Mouse (Mus musculus) liver, embryonic 14.5 days (tissue): ENCODE measurements at regions not wholly inside any gene's neighbourhood (a gene's known extent, or its start where the extent isn't known, plus 50 kb on each side); places are given as distances from the start of the nearest gene placed in this dataset.

ENCODE experiments used
- ATAC-seq: fragments of 200-750 bp; cut with Nextera tagmentation; 2 replicates; pipeline ENCODE4 v1.8.0; 2017; ENCODE audit warnings: moderate number of reproducible peaks, mild to moderate bottlenecking, moderate library complexity; ENCODE audit not compliant: insufficient read depth
- DNase-seq, 3 experiments: peaks; one replicate each; pipeline ENCODE4 v3.0.0-alpha.2; 2012 to 2013; ENCODE audit warnings: low read depth in 3 of 3, low spot score in 3 of 3
- H3K27ac ChIP-seq: fragments of 300-500 bp; sonication (generic); 2 replicates; pipeline ENCODE4 v1.5.1; 2014; ENCODE audit warnings: moderate library complexity, mild to moderate bottlenecking, control low read depth, inconsistent platforms
- H3K27me3 ChIP-seq: fragments of 300-500 bp; sonication (generic); 2 replicates; pipeline ENCODE4 v1.6.1; 2014; ENCODE audit warnings: mild to moderate bottlenecking, low read length, moderate library complexity; ENCODE audit not compliant: control insufficient read depth, insufficient read depth
- H3K36me3 ChIP-seq: fragments of 300-500 bp; sonication (generic); replicated peaks from 2 replicates; pipeline ENCODE4 v1.6.1; 2014; ENCODE audit warnings: low read depth; ENCODE audit not compliant: control insufficient read depth, insufficient read depth
- H3K4me1 ChIP-seq, 2 experiments: fragments of 200-500 bp in 1 of 2; fragments of 300-500 bp in 1 of 2; sonication (generic) in 1 of 2; replicated peaks; 2 replicates each; pipeline ENCODE4 v1.6.1; 2012 to 2014; ENCODE audit warnings: antibody characterized with exemption in 1 of 2, inconsistent platforms in 1 of 2, low read length in 1 of 2; ENCODE audit not compliant: control insufficient read depth in 2 of 2, insufficient read depth in 2 of 2
- H3K4me2 ChIP-seq: fragments of 300-500 bp; sonication (generic); 2 replicates; pipeline ENCODE4 v1.6.1; 2014; ENCODE audit warnings: low read depth, mild to moderate bottlenecking, control low read depth, moderate library complexity
- H3K4me3 ChIP-seq, 2 experiments: fragments of 200-500 bp in 1 of 2; fragments of 300-500 bp in 1 of 2; sonication (generic) in 1 of 2; 2 replicates each; pipeline ENCODE4 v1.5.1; 2012 to 2014; ENCODE audit warnings: low read depth in 2 of 2, low read length in 2 of 2, mild to moderate bottlenecking in 2 of 2, control low read depth in 1 of 2, inconsistent platforms in 1 of 2, moderate library complexity in 1 of 2; ENCODE audit not compliant: insufficient read depth in 1 of 2
- H3K9ac ChIP-seq: fragments of 300-500 bp; sonication (generic); replicated peaks from 2 replicates; pipeline ENCODE4 v1.6.1; 2014; ENCODE audit warnings: mild to moderate bottlenecking, control low read depth, moderate library complexity
- H3K9me3 ChIP-seq: fragments of 300-500 bp; sonication (generic); 2 replicates; pipeline ENCODE4 v1.6.1; 2016; ENCODE audit warnings: low read length, mixed read lengths; ENCODE audit not compliant: control insufficient read depth
- CTCF ChIP-seq: IDR thresholded peaks from 2 replicates; pipeline ENCODE4 v1.5.1; 2016; ENCODE audit warnings: antibody characterized with exemption, low read depth, control low read depth
- EP300 ChIP-seq: IDR thresholded peaks from 2 replicates; pipeline ENCODE4 v1.6.1; 2016; ENCODE audit warnings: antibody characterized with exemption, low read depth
- WGBS: fragments of 180-500 bp; shearing (Covaris S2); extraction: QIAGEN DNeasy Blood & Tissue Kit; methylation state at CpG from one replicate; pipeline ENCODE4 v1.1.7; 2014; ENCODE audit not compliant: insufficient replicate concordance; 5-methylcytosine and 5-hydroxymethylcytosine counted together

GRCm38 (mm10) chr14:61708331-61708730 is 101.1 kb downstream of the Kcnrg start:
- Histone ChIP-seq H3K36me3 (no peaks in the 10 kb centered on the region), H3K4me1 (no peaks in the 10 kb centered on the region), H3K27ac (no peak overlapping the region), H3K4me3 (no peak overlapping the region), H3K9ac (no peak overlapping the region), H3K27me3 (no peaks in the 10 kb centered on the region), H3K9me3 (no peaks in the 10 kb centered on the region), H3K4me2 (no peak overlapping the region)
- no peak for ATAC-seq
- TF ChIP-seq CTCF (no peak), EP300 (no peak)
- WGBS: 74% methylated on average over 6 of the region's 6 CpGs
- DNase-seq: no peak

GRCm38 (mm10) chr14:61715746-61716145 is 108.5 kb downstream of the Kcnrg start:
- Histone ChIP-seq H3K4me1 (no peaks in the 10 kb centered on the region), H3K27me3 (no peaks in the 10 kb centered on the region), H3K4me3 (no peak overlapping the region), H3K27ac (no peak overlapping the region), H3K9ac (no peak overlapping the region), H3K9me3 (no peaks in the 10 kb centered on the region; the same call in none of the 2 replicates), H3K36me3 (no peaks in the 10 kb centered on the region), H3K4me2 (no peak overlapping the region)
- WGBS: 75% methylated on average over 4 of the region's 4 CpGs
- ATAC-seq (no peak), DNase-seq (no peak)
- TF ChIP-seq EP300 (no peak), CTCF (0 out of 2 replicates have a peak, but pooled peaks have one; percentile 4)

GRCm38 (mm10) chr14:61718392-61719124 is 111.3 kb downstream of the Kcnrg start:
- DNase-seq: no peak
- Histone ChIP-seq H3K27ac (no peak overlapping the region), H3K9ac (no peak overlapping the region), H3K9me3 (no peaks in the 10 kb centered on the region; the same call in none of the 2 replicates), H3K27me3 (no peaks in the 10 kb centered on the region), H3K4me1 (no peaks in the 10 kb centered on the region), H3K4me2 (no peak overlapping the region), H3K4me3 (no peak overlapping the region), H3K36me3 (no peaks in the 10 kb centered on the region)
- TF ChIP-seq CTCF: no peak
- no peak for TF ChIP-seq EP300
- no peak for ATAC-seq
- 50% methylated on average over 4 of the region's 4 CpGs for WGBS

- Histone ChIP-seq H3K9ac (no peak overlapping the region), H3K4me2 (no peak overlapping the region), H3K27ac (no peak overlapping the region), H3K4me3 (no peak overlapping the region), H3K9me3 (no peaks in the 10 kb centered on the region), H3K27me3 (no peaks in the 10 kb centered on the region), H3K4me1 (no peaks in the 10 kb centered on the region), H3K36me3 (no peaks in the 10 kb centered on the region)
- 78% methylated on average over 4 of the region's 4 CpGs for whole genome bisulfite sequencing
- DNase-seq (no peak), ATAC-seq (no peak)
- TF ChIP-seq CTCF (no peak), EP300 (no peak)
Measured at GRCm38 (mm10) chr14:61721302-61721701, 114.0 kb downstream of the Kcnrg start.

GRCm38 (mm10) chr14:61724942-61725341 is 117.7 kb downstream of the Kcnrg start:
- 35% methylated on average over 3 of the region's 3 CpGs for WGBS
- Histone ChIP-seq H3K36me3 (no peaks in the 10 kb centered on the region), H3K9me3 (no peaks in the 10 kb centered on the region), H3K4me2 (no peak overlapping the region), H3K27ac (no peak overlapping the region), H3K27me3 (no peaks in the 10 kb centered on the region), H3K4me1 (no peaks in the 10 kb centered on the region), H3K4me3 (no peak overlapping the region), H3K9ac (no peak overlapping the region)
- DNase-seq (no peak), ATAC-seq (no peak)
- TF ChIP-seq EP300 (no peak), CTCF (no peak)
